Mouse (Mus musculus) ES-E14 (cell line): ENCODE measurements around the gene Srsf1. TPM values are rescaled to one million over a fixed set of nuclear protein-coding genes. Genes with fewer than 3 reads are reported as not detected.

ENCODE experiments used
- DNase-seq: peaks from one replicate; pipeline ENCODE4 v3.0.0-alpha.2; 2013; ENCODE audit warnings: low read depth, low spot score
- H3K27ac ChIP-seq: 2 replicates; pipeline ENCODE4 v1.5.1; 2012; ENCODE audit warnings: low read depth, mild to moderate bottlenecking, low read length, moderate library complexity, mixed read lengths; ENCODE audit not compliant: poor library complexity, insufficient read depth, severe bottlenecking
- H3K36me3 ChIP-seq: 2 replicates; pipeline ENCODE4 v1.6.1; 2012; ENCODE audit warnings: mild to moderate bottlenecking, low read length, moderate library complexity, mixed read lengths; ENCODE audit not compliant: control insufficient read depth, poor library complexity, insufficient read depth, severe bottlenecking
- H3K4me1 ChIP-seq, 2 experiments: fragments of 150-350 bp in 1 of 2; sonication (generic) in 1 of 2; 2 replicates each; pipeline ENCODE4 v1.6.1; 2012; ENCODE audit warnings: low read length in 2 of 2, mild to moderate bottlenecking in 1 of 2, mixed read lengths in 1 of 2; ENCODE audit not compliant: control insufficient read depth in 2 of 2, insufficient read depth in 2 of 2, poor library complexity in 1 of 2
- H3K4me3 ChIP-seq, 2 experiments: fragments of 150-350 bp in 1 of 2; sonication (generic) in 1 of 2; 2 replicates each; pipeline ENCODE4 v1.5.1; 2012; ENCODE audit warnings: low read length in 2 of 2, low read depth in 1 of 2, mild to moderate bottlenecking in 1 of 2, mixed read lengths in 1 of 2; ENCODE audit not compliant: insufficient read depth in 1 of 2, poor library complexity in 1 of 2, severe bottlenecking in 1 of 2
- H3K9ac ChIP-seq: 2 replicates; pipeline ENCODE4 v1.6.1; 2012; ENCODE audit warnings: low read depth, mild to moderate bottlenecking, low read length, mixed read lengths; ENCODE audit not compliant: poor library complexity, insufficient read depth, severe bottlenecking
- H3K9me3 ChIP-seq: fragments of 150-350 bp; sonication (generic); 2 replicates; pipeline ENCODE4 v1.6.1; 2012; ENCODE audit warnings: low read depth, mild to moderate bottlenecking, low read length; ENCODE audit not compliant: control insufficient read depth, insufficient read depth
- CHD2 ChIP-seq: IDR thresholded peaks from 2 replicates; pipeline ENCODE4 v1.6.1; 2014; ENCODE audit warnings: mild to moderate bottlenecking, low read depth, low read length, inconsistent platforms
- HCFC1 ChIP-seq: IDR thresholded peaks from 2 replicates; pipeline ENCODE4 v1.6.1; 2012; ENCODE audit warnings: low read length, inconsistent platforms, borderline replicate concordance; ENCODE audit not compliant: insufficient read depth
- MAFK ChIP-seq: IDR thresholded peaks from 2 replicates; pipeline ENCODE4 v1.6.1; 2014; ENCODE audit warnings: mild to moderate bottlenecking, low read depth, low read length, inconsistent platforms; ENCODE audit not compliant: insufficient read depth
- ZC3H11A ChIP-seq: IDR thresholded peaks from 2 replicates; pipeline ENCODE4 v1.6.1; 2012; ENCODE audit warnings: low read depth, mild to moderate bottlenecking, inconsistent platforms, low read length, borderline replicate concordance
- ZNF384 ChIP-seq: IDR thresholded peaks from 2 replicates; pipeline ENCODE4 v1.6.1; 2012; ENCODE audit warnings: low read depth, low read length, inconsistent platforms
- in situ Hi-C, 2 experiments: fragments of 600-800 bp; cut with MboI; formaldehyde crosslinking; loops; one replicate each; pipeline ENCODE4 v1.15.1; 2025; ENCODE audit warnings: low sequenced_read_pairs in 2 of 2, inconsistent platforms in 1 of 2; ENCODE audit not compliant: unreplicated experiment in 2 of 2
- total RNA-seq: library from RNA; depleted of rRNA; stranded (reverse); fragments of 300-350 nt; gene quantifications from 2 replicates; pipeline ENCODE4 v1.2.3, GENCODE M21; 2012

The Srsf1 gene
- total RNA-seq, 1 experiment = 432 TPM

GRCm38 (mm10) chr11:88008641-88009040, 38.5 kb upstream of the Srsf1 start:
- Histone ChIP-seq H3K9ac (no peak overlapping the region), H3K4me1 (peaks cover 0 to 7% of the 10 kb centered on the region in 2 experiments; a peak in 2 of 4 replicates), H3K27ac (no peak overlapping the region), H3K4me3 (no peak overlapping the region), H3K36me3 (no peaks in the 10 kb centered on the region), H3K9me3 (no peaks in the 10 kb centered on the region)
- DNase-seq = no peak
- TF ChIP-seq MAFK = no peak
- no peak for TF ChIP-seq ZC3H11A
- TF ChIP-seq ZNF384 = no peak
- no peak for TF ChIP-seq HCFC1
- no peak for TF ChIP-seq CHD2
- in situ Hi-C loops = no loop called here

- in situ Hi-C loops = no loop called here
- H3K27ac ChIP-seq = no peak overlapping the region
- H3K9me3 ChIP-seq = no peaks in the 10 kb centered on the region
- no peaks in the 10 kb centered on the region for H3K36me3 ChIP-seq
- TF ChIP-seq CHD2 = no peak
- TF ChIP-seq ZC3H11A = no peak
- TF ChIP-seq MAFK = no peak
- no peak for TF ChIP-seq HCFC1
- no peak for TF ChIP-seq ZNF384
- H3K9ac ChIP-seq = peak overlapping the region; percentile 12; the same call in 1 of the 2 replicates
- peak overlapping the region in 1 of 2 experiments; percentile 20; a peak in 1 of 4 replicates for H3K4me3 ChIP-seq
- H3K4me1 ChIP-seq = peaks cover 0 to 8% of the 10 kb centered on the region in 2 experiments; a peak in 2 of 4 replicates
- DNase-seq = no peak
These were observed 37.5 kb upstream of the Srsf1 start for GRCm38 (mm10) chr11:88009542-88010190.

- Histone ChIP-seq H3K9me3 (no peaks in the 10 kb centered on the region), H3K9ac (no peak overlapping the region), H3K4me3 (no peak overlapping the region), H3K27ac (no peak overlapping the region), H3K36me3 (no peaks in the 10 kb centered on the region), H3K4me1 (peaks cover 0 to 20% of the 10 kb centered on the region in 2 experiments; a peak in 2 of 4 replicates)
- no peak for DNase-seq
- in situ Hi-C loops = no loop called here
- TF ChIP-seq CHD2 (no peak), HCFC1 (no peak), ZNF384 (no peak), MAFK (no peak), ZC3H11A (no peak)
These were observed 35.8 kb upstream of the Srsf1 start for GRCm38 (mm10) chr11:88011208-88011913.

- in situ Hi-C loops = no loop called here
- DNase-seq = no peak
- no peak for TF ChIP-seq ZC3H11A
- Histone ChIP-seq H3K4me1 (peaks cover 0 to 20% of the 10 kb centered on the region in 2 experiments; a peak in 2 of 4 replicates), H3K9ac (no peak overlapping the region), H3K36me3 (no peaks in the 10 kb centered on the region), H3K9me3 (no peaks in the 10 kb centered on the region), H3K4me3 (no peak overlapping the region), H3K27ac (no peak overlapping the region)
These were observed 35.2 kb upstream of the Srsf1 start for GRCm38 (mm10) chr11:88011914-88012419.
